Mouse (Mus musculus): ENCODE data around the gene Npas3.

DNA sequence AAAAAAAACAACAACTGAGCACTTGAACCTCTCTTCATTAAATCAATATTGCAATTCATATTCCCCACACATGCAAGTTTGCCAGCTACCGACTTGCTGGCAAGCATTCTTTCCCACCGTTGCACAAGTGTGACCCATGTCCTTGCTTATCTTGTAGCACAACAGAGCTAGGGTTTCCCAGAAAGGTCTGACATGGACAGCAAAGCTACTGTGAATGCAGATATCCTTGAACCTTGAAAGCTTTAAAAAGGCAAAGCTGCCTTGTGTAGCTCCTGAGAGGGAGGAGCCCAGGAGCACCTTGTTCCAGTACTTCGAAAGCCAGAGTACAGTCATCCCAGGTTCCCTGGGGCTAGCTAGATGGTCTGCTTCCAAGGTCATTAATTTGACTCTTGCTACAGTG is 748.7 kb downstream of the Npas3 start:
- TF ChIP-seq CTCF (IDR thresholded peaks at IDR 0.05; ENCODE audit: low read depth, low read length) (no peak), EP300 (IDR thresholded peaks at IDR 0.05; ENCODE audit: insufficient read depth, low read depth, low read length) (no peak), POLR2A (IDR thresholded peaks at IDR 0.05; ENCODE audit: insufficient read depth, low read length) (no peak)

All from ES-Bruce4 (cell line).